Mouse (Mus musculus) left cerebral cortex, adult 2 months (tissue): ENCODE measurements at regions not wholly inside any gene's neighbourhood (a gene's known extent, or its start where the extent isn't known, plus 50 kb on each side); places are given as distances from the start of the nearest gene placed in this dataset.

Experiments used
- DNase-seq, 2 experiments: peaks; one replicate each; pipeline ENCODE4 v3.0.0; 2021 to 2022; ENCODE audit warnings: low spot score in 2 of 2, mixed read lengths in 1 of 2; ENCODE audit errors: extremely low spot score in 1 of 2
- H3K27ac ChIP-seq: fragments of 200-600 bp; 2 replicates; pipeline ENCODE4 v1.8.1; 2022
- H3K4me3 ChIP-seq: fragments of 200-600 bp; 2 replicates; pipeline ENCODE4 v1.8.1; 2022
- CTCF ChIP-seq: fragments of 200-600 bp; IDR thresholded peaks from 2 replicates; pipeline ENCODE4 v1.8.1; 2022; ENCODE audit warnings: antibody characterized with exemption, mild to moderate bottlenecking, moderate library complexity
- intact Hi-C: fragments of 180-260 bp; cut with DNase I; formaldehyde crosslinking; loops from one replicate; pipeline ENCODE4 v1.15.1; 2025

DNA sequence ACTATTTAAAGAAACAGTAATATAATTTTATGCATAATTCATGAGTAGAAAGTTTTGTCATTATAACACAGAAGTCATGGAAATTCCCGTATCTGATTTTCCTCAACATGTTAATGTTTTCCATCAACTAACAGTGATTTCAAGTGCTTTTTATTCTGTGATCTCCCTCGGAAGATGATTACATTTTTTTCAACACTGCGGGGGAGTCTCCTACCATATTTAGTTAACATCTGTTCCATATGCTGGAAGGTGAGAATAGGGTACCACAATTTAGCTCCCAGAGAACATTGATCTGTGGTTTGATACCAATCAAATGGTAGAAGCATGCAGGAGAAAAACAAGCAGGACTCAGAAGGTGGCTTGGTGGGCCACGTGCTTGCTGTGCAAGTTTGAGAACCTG, 321.1 kb upstream of the Pmfbp1 start:
- no peak overlapping the region for H3K27ac ChIP-seq
- no peak for DNase-seq
- H3K4me3 ChIP-seq, result no peak overlapping the region
- intact Hi-C loops, result no loop called here
- no peak for TF ChIP-seq CTCF

- H3K4me3 ChIP-seq, result peak overlapping the region; percentile 20
- no peak overlapping the region for H3K27ac ChIP-seq
- peak; percentile 82 for TF ChIP-seq CTCF
- intact Hi-C loops, result loop anchor here (2.0 to 10.0 kb wide), 8 partner anchors 232 to 1583 kb away; no protein-coding TSS in a partner anchor
- peak; percentile 65 to 69 for DNase-seq
Measured at GRCm38 (mm10) chr8:109185558-109186198, 308.1 kb upstream of the Pmfbp1 start.

- Histone ChIP-seq H3K4me3 (no peak overlapping the region), H3K27ac (no peak overlapping the region)
- intact Hi-C loops, result loop anchor here (2.0 to 10.0 kb wide), 7 partner anchors 230 to 1585 kb away; no protein-coding TSS in a partner anchor
- no peak for TF ChIP-seq CTCF
- DNase-seq, result no peak
Measured at GRCm38 (mm10) chr8:109187617-109188016, 306.2 kb upstream of the Pmfbp1 start.

DNA sequence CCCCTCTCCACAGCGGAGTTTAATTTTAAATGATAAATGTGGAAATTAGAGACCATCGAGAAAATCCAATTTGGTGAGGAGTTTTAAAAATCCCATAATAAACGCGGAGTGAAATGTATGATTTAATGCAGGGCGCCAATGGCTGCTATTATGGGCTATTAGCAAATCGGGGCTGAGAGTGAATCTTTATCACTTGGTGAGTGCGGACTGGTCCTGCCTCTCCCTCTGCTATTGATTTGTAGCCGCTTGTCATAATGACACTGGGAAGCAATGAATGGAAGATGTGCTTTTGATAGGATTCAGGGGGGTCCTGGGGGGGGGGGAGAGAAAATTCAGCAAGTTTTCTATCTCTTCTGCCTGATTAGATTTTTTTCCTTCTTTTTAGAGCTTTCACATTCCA, 279.6 kb upstream of the Pmfbp1 start:
- no peak for DNase-seq
- no peak for TF ChIP-seq CTCF
- H3K4me3 ChIP-seq, result no peak overlapping the region
- H3K27ac ChIP-seq, result no peak overlapping the region
- intact Hi-C loops, result no loop called here

DNA sequence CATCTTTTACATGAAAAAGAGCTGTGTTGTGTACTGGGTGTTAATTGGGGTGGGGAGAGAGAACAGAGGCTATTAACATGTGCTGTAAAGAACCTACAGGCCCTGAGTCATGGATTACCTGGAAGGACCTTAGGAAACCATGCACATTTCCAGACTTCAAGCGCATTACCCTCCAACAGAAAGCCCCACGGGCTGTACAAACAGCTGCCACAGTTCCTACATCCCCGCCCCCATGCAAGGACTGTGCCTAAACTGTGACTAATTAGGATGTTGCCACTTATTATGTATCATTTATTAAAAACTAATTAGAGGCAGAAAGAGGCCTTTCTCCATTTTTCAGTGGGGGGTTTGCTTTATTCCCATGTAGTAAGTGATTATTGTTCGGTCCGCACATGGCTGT, 277.5 kb upstream of the Pmfbp1 start:
- intact Hi-C loops, result no loop called here
- H3K4me3 ChIP-seq, result no peak overlapping the region
- no peak for TF ChIP-seq CTCF
- H3K27ac ChIP-seq, result no peak overlapping the region
- DNase-seq, result no peak

DNA sequence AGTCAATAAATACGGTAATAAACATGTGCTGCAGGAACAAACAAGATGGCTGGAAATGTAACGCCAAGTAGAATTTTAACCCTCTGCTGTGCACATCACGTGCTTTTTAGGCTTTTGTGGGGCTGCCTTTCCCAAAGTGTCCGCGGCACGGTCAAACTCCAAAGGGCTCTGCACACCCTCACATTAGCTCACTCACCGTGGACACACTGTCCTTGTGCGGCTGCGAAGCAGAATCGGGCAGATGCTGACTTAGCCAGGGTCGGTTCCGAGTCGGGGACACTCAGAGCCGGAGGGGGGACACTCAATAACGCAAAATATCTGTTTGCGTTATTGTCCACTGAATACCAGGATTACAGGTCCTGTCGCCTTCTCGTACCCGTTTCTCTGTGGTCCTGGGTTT, 276.5 kb upstream of the Pmfbp1 start:
- no peak for DNase-seq
- no peak overlapping the region for H3K4me3 ChIP-seq
- no peak overlapping the region for H3K27ac ChIP-seq
- TF ChIP-seq CTCF, result no peak
- intact Hi-C loops, result no loop called here

GRCm38 (mm10) chr8:109232281-109233234, 261.3 kb upstream of the Pmfbp1 start:
- peak overlapping the region; percentile 17; the same call in 1 of the 2 replicates for H3K4me3 ChIP-seq
- intact Hi-C loops, result no loop called here
- no peak overlapping the region for H3K27ac ChIP-seq
- DNase-seq, result no peak
- TF ChIP-seq CTCF, result no peak

GRCm38 (mm10) chr8:109245526-109245925, 248.3 kb upstream of the Pmfbp1 start:
- no peak for DNase-seq
- no peak overlapping the region for H3K27ac ChIP-seq
- intact Hi-C loops, result loop anchor here (5.0 kb wide), 1 partner anchor 543 kb away; no protein-coding TSS in a partner anchor
- no peak overlapping the region for H3K4me3 ChIP-seq
- no peak for TF ChIP-seq CTCF

DNA sequence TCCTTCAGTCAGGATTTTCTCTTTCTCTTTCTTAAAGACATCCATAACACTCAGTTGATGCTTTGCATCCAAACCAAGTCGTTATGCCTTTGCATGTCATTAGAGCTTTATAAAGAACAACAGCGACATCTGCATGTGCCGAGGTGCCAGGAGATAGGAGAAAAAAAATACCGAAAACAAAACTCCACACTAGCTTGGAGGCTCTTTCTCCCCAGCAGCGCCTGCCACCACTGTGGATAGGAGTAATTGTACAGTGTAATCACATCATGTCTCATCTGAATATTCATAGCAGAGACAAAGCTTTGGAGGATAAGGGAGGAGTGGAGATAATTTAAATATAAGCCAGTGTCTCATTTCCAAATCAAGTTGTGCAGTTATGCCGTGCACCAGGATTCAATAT, 246.0 kb upstream of the Pmfbp1 start:
- Histone ChIP-seq H3K4me3 (peak overlapping the region; percentile 44), H3K27ac (peak overlapping the region; percentile 36; the same call in 1 of the 2 replicates)
- peak in 1 of 2 experiments; percentile 28 for DNase-seq
- intact Hi-C loops, result loop anchor here (2.0 to 5.0 kb wide), 2 partner anchors 113 to 546 kb away; no protein-coding TSS in a partner anchor
- TF ChIP-seq CTCF, result peak; percentile 21

GRCm38 (mm10) chr8:109248356-109248755, 245.5 kb upstream of the Pmfbp1 start:
- H3K4me3 ChIP-seq, result peak overlapping the region; percentile 44
- H3K27ac ChIP-seq, result peak overlapping the region; percentile 47; the same call in 1 of the 2 replicates
- no peak for TF ChIP-seq CTCF
- intact Hi-C loops, result loop anchor here (2.0 to 5.0 kb wide), 2 partner anchors 112 to 546 kb away; no protein-coding TSS in a partner anchor
- no peak for DNase-seq

GRCm38 (mm10) chr8:109249256-109249655, 244.6 kb upstream of the Pmfbp1 start:
- peak in 1 of 2 experiments; percentile 8 for DNase-seq
- H3K4me3 ChIP-seq, result peak overlapping the region; percentile 44
- no peak for TF ChIP-seq CTCF
- intact Hi-C loops, result loop anchor here (1.0 to 5.0 kb wide), 3 partner anchors 112 to 547 kb away; no protein-coding TSS in a partner anchor
- peak overlapping the region; percentile 37 for H3K27ac ChIP-seq

DNA sequence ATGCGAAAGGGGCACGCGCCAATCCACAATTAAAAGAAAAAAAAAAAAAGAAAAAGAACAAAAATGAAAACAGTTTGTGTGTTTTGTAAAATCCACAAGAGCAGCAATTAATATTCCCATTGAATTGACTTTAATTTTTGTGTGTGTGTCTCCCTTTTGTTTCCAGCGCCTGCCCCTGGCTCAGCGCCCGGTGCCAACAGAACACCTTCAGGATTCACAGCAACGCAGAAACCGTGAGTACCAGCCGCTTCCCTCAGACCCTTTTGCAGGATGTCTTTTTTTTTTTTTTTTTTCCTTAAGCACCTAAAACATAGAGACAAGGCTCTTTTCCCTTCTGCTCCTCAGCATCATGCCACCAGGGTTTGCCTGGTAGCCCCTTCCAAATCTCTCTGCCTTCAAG, 244.1 kb upstream of the Pmfbp1 start:
- H3K27ac ChIP-seq, result peak overlapping the region; percentile 37
- H3K4me3 ChIP-seq, result peak overlapping the region; percentile 44
- no peak for TF ChIP-seq CTCF
- intact Hi-C loops, result loop anchor here (1.0 to 10.0 kb wide), 6 partner anchors 103 to 1005 kb away; no protein-coding TSS in a partner anchor
- DNase-seq, result peak in 1 of 2 experiments; percentile 12
